Mouse (Mus musculus) bone marrow macrophage, adult 2 months (primary cell): ENCODE measurements at regions not wholly inside any gene's neighbourhood (a gene's known extent, or its start where the extent isn't known, plus 50 kb on each side); places are given as distances from the start of the nearest gene placed in this dataset.

Experiments used
- H3K27ac ChIP-seq: 2 replicates; pipeline ENCODE4 v1.5.1; 2012; ENCODE audit warnings: low read depth, low read length; ENCODE audit not compliant: insufficient read depth
- H3K4me1 ChIP-seq: 2 replicates; pipeline ENCODE4 v1.6.1; 2012; ENCODE audit warnings: low read length; ENCODE audit not compliant: control insufficient read depth, insufficient read depth
- H3K4me3 ChIP-seq: 2 replicates; pipeline ENCODE4 v1.5.1; 2012; ENCODE audit warnings: mild to moderate bottlenecking, low read length, moderate library complexity; ENCODE audit not compliant: insufficient read depth
- CTCF ChIP-seq: IDR thresholded peaks from 2 replicates; pipeline ENCODE4 v1.5.1; 2012; ENCODE audit warnings: low read depth, mild to moderate bottlenecking, low read length, moderate library complexity
- POLR2A ChIP-seq: IDR thresholded peaks from 2 replicates; pipeline ENCODE4 v1.6.1; 2012; ENCODE audit warnings: mild to moderate bottlenecking, low read depth, low read length, borderline replicate concordance

DNA sequence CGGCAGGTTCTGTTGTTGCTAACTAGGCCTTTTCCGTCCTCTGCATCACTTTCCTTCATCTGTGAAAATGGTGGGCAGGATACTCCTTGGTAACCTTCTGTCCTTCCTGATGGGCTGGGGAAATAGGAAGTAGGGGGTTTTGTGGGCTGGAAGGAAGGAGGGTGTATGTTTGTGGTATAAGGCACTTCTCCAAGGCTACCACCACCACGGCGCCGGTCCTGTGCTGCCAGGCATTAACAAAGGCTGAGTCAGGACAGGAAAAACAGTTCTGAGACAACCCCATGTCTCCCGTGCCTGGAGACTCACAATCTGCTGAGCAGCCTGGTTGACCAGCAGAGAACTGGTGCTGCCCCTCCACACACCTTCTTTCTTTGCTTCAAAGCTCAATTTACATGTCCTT lies 52.2 kb upstream of the Pja1 start:
- no peak overlapping the region for H3K4me3 ChIP-seq
- TF ChIP-seq CTCF (no peak), POLR2A (no peak)
- H3K27ac ChIP-seq: no peak overlapping the region
- no peaks in the 10 kb centered on the region for H3K4me1 ChIP-seq

DNA sequence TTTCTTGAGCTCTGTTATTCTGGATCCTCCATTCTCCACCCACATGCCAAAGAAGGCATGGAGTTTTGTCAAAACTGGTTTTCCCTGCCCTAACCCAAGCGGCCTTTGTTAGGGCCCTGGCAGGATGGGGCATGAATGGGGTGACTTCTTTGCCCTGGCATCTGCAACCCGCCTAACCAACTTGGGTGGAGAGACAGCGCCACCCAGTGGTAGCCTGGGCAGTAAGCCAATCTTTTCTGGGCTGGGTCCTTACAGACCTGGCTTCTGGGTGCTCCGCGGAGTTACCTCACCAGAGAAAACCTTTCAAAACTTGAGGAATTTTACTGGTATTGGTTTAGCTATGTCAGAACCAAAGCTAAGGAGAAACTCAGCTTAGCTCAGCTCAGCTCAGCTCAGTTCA lies 51.8 kb upstream of the Pja1 start:
- Histone ChIP-seq H3K4me1 (no peaks in the 10 kb centered on the region), H3K27ac (no peak overlapping the region), H3K4me3 (no peak overlapping the region)
- no peak for TF ChIP-seq POLR2A
- TF ChIP-seq CTCF: peak; percentile 30; the same call in 1 of the 2 replicates

DNA sequence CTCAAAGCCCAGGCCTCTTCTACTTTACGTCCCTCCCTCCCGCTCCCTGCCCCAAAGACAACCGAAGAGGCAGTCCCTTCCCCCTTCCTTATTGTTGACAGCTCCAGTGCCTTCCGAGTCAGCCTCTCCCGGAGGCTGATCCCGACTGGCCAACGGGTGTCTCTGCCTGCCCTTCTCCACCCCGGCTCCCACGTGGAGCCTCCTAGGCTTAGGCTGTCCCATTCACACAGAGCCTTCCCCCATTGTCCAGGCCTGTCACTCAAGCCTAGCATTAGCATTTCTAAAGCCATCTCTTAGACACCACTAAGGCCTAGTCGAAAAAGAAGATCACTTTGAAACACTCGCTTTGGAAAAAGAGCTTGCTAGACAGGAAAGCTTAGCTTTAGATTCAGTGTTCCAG lies 51.2 kb upstream of the Pja1 start:
- no peak overlapping the region for H3K27ac ChIP-seq
- TF ChIP-seq CTCF (no peak), POLR2A (no peak)
- H3K4me1 ChIP-seq: no peaks in the 10 kb centered on the region
- no peak overlapping the region for H3K4me3 ChIP-seq

DNA sequence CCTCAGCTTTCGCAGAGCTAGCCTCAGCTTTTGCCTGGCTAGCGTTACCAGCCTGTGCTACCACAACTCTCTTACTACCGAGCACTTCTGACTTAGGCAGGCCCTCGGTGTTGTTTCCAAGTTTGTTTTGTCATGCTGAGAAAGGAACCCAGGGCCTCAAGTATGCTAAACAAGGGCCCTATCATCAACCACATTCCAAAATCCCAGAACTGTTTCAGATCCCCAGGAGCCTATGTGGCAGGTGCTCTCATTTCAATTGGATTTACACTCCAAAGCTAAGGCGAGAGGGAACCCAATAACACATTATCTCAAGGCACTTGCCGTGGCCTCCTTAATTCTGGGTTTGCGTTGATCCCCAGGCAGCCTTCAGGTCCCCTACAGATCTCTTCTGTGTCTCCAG lies 50.8 kb upstream of the Pja1 start:
- H3K27ac ChIP-seq: no peak overlapping the region
- H3K4me3 ChIP-seq: no peak overlapping the region
- TF ChIP-seq POLR2A (no peak), CTCF (no peak)
- no peaks in the 10 kb centered on the region for H3K4me1 ChIP-seq
